Mouse (Mus musculus) midbrain, embryonic 11.5 days (tissue): ENCODE measurements around the gene Exoc6b. TPM values are rescaled to one million over a fixed set of nuclear protein-coding genes. Genes with fewer than 3 reads are reported as not detected.

Experiments
- ATAC-seq: fragments of 200-750 bp; cut with Nextera tagmentation; 2 replicates; pipeline ENCODE4 v1.8.0; 2017; ENCODE audit warnings: moderate TSS enrichment, moderate library complexity; ENCODE audit not compliant: low FRiP score
- DNase-seq: peaks from one replicate; pipeline ENCODE4 v3.0.0; 2015; ENCODE audit warnings: low spot score; ENCODE audit errors: missing footprints
- H3K27ac ChIP-seq: fragments of 300-500 bp; sonication (generic); 2 replicates; pipeline ENCODE4 v1.5.1; 2014; ENCODE audit warnings: low read depth, low read length
- H3K27me3 ChIP-seq: fragments of 300-500 bp; sonication (generic); 2 replicates; pipeline ENCODE4 v1.6.1; 2014; ENCODE audit warnings: mild to moderate bottlenecking, low read length, moderate library complexity, mixed read lengths; ENCODE audit not compliant: control insufficient read depth, insufficient read depth
- H3K36me3 ChIP-seq: fragments of 300-500 bp; sonication (generic); 2 replicates; pipeline ENCODE4 v1.6.1; 2014; ENCODE audit warnings: mild to moderate bottlenecking, low read length, moderate library complexity, mixed read lengths; ENCODE audit not compliant: control insufficient read depth, insufficient read depth
- H3K4me1 ChIP-seq: fragments of 300-500 bp; sonication (generic); 2 replicates; pipeline ENCODE4 v1.6.1; 2014; ENCODE audit warnings: low read length; ENCODE audit not compliant: control insufficient read depth, insufficient read depth
- H3K4me2 ChIP-seq: fragments of 300-500 bp; sonication (generic); 2 replicates; pipeline ENCODE4 v1.6.1; 2014; ENCODE audit warnings: mild to moderate bottlenecking, moderate library complexity
- H3K4me3 ChIP-seq: fragments of 300-500 bp; sonication (generic); 2 replicates; pipeline ENCODE4 v1.5.1; 2014; ENCODE audit warnings: low read depth, low read length
- H3K9ac ChIP-seq: fragments of 300-500 bp; sonication (generic); 2 replicates; pipeline ENCODE4 v1.6.1; 2014; ENCODE audit warnings: low read length
- H3K9me3 ChIP-seq: fragments of 300-500 bp; sonication (generic); 2 replicates; pipeline ENCODE4 v1.6.1; 2016; ENCODE audit warnings: low read length; ENCODE audit not compliant: control insufficient read depth
- WGBS: fragments of 180-500 bp; shearing (Covaris S2); extraction: QIAGEN DNeasy Blood & Tissue Kit; methylation state at CpG from one replicate; pipeline ENCODE4 v1.1.7; 2014; 5-methylcytosine and 5-hydroxymethylcytosine counted together
- polyA plus RNA-seq: library from polyadenylated mRNA; unstranded; fragments of >200 nt; fragmentation: Nextera tagmentation; extraction: Ambion mirVana; gene quantifications from 2 replicates; pipeline ENCODE4 v1.2.1, GENCODE M21; 2014

Exoc6b gene
- polyA plus RNA-seq, 1 experiment from 2014 or later = 32.0 TPM

DNA sequence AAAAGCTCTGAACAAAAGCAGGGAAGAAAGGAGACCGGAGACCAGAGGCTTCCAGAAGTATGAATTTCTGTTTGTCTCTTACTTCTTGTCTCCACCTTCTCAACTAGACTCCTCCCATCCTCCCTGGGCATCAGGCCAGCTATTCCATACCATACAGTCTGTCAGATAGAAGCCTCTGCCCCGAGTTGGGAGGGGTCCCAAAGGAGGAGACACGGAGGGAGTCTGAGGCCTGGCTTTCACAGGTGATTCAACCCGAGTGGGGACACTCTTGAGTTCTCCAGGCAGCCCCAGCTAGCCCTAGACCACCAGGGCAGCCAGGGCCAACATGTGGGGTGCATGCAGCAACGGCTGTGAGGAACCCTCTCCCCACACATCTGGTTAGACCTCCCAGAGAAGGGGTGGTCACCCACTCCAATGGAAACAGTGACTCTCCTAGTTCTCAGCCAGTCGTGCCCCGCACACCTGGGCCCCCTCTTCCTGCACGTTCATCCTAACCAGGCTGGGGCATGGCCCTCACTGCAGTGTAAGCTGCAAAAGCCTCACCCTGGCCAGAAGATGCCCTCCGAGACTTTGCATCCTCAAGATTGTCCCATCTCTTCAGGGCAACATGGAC is 487.4 kb downstream of the Exoc6b start:
- peak; percentile 74 for DNase-seq
- Histone ChIP-seq H3K4me2 (no peak overlapping the region), H3K4me3 (no peak overlapping the region), H3K4me1 (peaks cover 29% of the 10 kb centered on the region), H3K9ac (no peak overlapping the region), H3K36me3 (no peaks in the 10 kb centered on the region), H3K9me3 (no peaks in the 10 kb centered on the region), H3K27me3 (peaks cover 83% of the 10 kb centered on the region), H3K27ac (no peak overlapping the region)
- ATAC-seq = no peak
- 54% methylated on average over 9 of the region's 9 CpGs for WGBS

DNA sequence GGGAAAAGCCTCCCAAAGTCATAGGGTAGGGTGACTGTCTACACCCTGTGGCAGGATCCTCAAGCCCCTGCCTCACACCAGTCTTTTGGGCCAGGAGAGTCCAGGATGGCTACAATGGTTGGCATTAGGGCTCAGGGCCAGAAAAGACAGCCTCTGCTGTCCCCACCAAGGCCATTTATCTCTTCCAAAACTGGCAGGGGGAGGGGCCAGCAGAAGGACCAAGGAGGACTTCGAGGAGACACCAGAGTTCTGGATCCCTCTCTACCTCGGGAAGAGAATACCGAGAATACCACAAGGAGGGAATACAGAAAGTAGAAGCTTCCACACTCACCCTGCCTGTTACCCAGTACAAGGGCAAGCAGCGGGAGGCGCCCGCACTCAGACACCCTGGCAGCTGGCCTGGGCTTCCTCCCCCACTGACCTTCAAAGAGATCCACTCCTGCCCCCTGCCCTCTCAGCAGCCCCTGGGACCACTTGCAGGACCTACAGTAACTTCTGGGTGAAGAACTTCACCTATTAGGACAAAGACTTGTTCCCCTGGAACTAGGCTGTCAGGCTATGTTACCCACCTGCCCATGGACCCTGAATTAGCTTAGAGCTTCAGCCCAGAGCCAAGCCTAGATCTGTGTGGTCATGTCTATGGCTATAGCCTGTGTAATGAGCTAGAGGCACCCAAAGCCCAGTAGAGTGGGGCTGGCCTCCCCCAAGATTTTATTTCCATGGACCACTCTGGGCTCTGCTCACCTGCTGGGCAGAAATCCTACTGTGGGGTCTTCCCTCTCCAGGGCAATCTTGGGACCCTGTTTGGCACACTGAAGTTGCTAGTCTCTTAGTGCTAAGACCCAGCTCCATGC is 488.1 kb downstream of the Exoc6b start:
- no peaks in the 10 kb centered on the region for H3K9me3 ChIP-seq
- WGBS = 40% methylated on average over 6 of the region's 6 CpGs
- H3K4me1 ChIP-seq = peaks cover 29% of the 10 kb centered on the region
- no peaks in the 10 kb centered on the region for H3K36me3 ChIP-seq
- peaks cover 75% of the 10 kb centered on the region for H3K27me3 ChIP-seq
- DNase-seq (peak; percentile 77), ATAC-seq (no peak)
- H3K4me2 ChIP-seq = no peak overlapping the region
- H3K9ac ChIP-seq = no peak overlapping the region
- H3K4me3 ChIP-seq = no peak overlapping the region
- H3K27ac ChIP-seq = no peak overlapping the region

DNA sequence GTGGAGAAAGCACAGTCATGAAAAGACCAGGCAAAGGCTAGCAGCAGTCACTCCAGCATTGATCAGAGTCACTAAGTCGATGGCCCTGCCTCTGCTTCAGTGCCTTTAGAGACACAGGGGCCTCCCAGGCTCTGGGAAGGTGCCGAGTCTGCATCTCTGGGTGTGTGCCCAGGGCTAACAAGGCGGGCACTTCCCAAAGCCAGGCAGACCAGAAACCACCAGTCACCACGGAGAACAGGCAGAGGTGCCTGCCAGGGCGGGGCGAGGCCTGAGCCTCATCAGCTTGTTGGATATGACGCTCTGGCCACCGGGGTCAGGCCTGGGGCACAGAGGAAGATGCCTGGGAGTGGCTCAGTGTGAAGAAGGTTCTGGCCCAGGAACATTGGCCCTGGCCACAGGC is 489.8 kb downstream of the Exoc6b start:
- Histone ChIP-seq H3K9ac (no peak overlapping the region), H3K9me3 (no peaks in the 10 kb centered on the region), H3K27me3 (peaks cover 67% of the 10 kb centered on the region), H3K27ac (no peak overlapping the region), H3K36me3 (no peaks in the 10 kb centered on the region), H3K4me2 (no peak overlapping the region), H3K4me1 (peaks cover 18% of the 10 kb centered on the region), H3K4me3 (no peak overlapping the region)
- DNase-seq (no peak), ATAC-seq (no peak)
- 64% methylated on average over 8 of the region's 8 CpGs for WGBS

DNA sequence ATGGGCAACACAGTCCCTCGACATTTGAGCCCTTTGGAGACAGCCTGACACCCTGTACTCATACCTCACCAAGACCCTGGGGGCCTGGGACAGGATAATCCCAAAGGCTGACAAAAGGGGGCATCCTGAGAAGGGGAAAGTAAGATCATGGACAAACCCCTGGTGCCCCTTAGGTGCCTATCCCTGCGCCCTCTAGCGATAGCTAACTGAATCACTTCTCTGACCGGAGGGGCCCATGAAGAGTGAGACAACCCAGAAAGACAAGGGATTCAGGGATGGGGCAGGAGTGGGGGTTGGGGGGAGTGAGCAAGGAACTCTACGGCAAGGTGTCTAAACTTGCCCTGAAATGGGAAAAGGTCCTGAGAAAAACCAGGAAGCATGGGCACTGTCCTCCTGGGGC is 490.4 kb downstream of the Exoc6b start:
- Histone ChIP-seq H3K9me3 (no peaks in the 10 kb centered on the region), H3K4me3 (no peak overlapping the region), H3K27ac (no peak overlapping the region), H3K36me3 (no peaks in the 10 kb centered on the region), H3K9ac (no peak overlapping the region), H3K27me3 (peaks cover 61% of the 10 kb centered on the region), H3K4me2 (no peak overlapping the region), H3K4me1 (peaks cover 13% of the 10 kb centered on the region)
- 10% methylated on average over 5 of the region's 5 CpGs for WGBS
- peak; percentile 92 for DNase-seq
- ATAC-seq = no peak

DNA sequence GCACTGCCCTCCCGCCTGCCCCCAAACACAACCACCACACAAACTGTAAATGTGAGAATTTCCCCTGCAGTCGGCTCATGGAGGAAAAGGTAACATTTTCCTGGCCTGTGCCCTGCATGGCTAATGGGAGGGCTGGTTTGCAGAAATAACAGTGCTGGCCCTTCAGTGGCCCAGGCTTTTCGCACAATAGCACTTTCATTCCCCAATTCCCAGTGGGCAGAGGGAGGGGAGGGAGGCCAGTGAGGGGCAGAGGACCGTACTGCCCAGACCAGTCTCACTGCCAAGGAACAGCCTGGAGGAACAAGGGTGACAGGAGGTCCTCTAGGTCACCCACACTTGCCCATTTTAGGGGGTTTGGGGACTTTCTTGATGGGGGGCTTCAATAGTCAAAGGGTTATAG is 491.4 kb downstream of the Exoc6b start:
- 63% methylated on average over 4 of the region's 4 CpGs for WGBS
- Histone ChIP-seq H3K9me3 (no peaks in the 10 kb centered on the region), H3K4me3 (no peak overlapping the region), H3K27me3 (peaks cover 51% of the 10 kb centered on the region), H3K4me1 (peaks cover 5% of the 10 kb centered on the region), H3K27ac (no peak overlapping the region), H3K4me2 (no peak overlapping the region), H3K9ac (no peak overlapping the region), H3K36me3 (no peaks in the 10 kb centered on the region)
- DNase-seq (peak; percentile 31), ATAC-seq (no peak)

DNA sequence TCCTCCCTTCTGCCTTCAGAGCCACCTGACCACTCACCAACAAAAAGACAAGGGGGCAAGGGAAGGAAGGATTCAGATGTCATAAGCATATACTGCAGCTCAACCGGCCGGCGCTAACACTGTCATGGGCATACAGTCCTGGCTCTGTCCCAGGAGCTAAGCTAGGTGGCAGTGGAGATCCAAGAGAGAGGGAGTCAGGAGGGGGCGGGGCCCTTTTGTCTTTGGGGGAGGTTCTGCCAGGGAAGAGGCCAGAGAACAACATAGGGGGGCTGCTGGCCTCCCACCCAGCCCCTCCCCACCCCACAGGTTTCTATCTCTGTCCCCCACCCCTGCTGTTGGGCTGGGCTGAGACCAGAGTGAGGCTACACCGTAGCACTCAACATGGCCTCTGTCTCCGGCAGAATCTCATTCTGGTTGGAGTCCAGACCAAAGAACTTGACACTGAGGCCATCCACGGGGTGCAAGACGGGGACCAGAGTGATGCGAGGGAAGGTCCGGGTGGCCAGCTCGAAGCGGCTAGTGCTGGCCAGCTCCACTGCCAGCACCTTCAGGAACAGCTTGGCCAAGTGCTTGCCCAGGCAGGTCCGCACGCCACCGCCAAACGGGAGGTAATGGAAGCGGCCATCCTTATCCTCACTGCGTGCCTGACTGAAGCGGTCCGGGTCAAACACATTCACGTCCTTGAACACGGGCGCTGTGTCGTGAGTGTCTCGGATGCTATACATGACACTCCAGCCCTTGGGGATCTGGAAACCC is 495.2 kb downstream of the Exoc6b start:
- ATAC-seq = peak; percentile 75
- Histone ChIP-seq H3K4me1 (peaks cover 12% of the 10 kb centered on the region), H3K36me3 (no peaks in the 10 kb centered on the region), H3K27me3 (peaks cover 14% of the 10 kb centered on the region), H3K27ac (no peak overlapping the region), H3K9ac (peak overlapping the region; percentile 14; the same call in 1 of the 2 replicates), H3K4me2 (peak overlapping the region; percentile 38), H3K9me3 (no peaks in the 10 kb centered on the region), H3K4me3 (peak overlapping the region; percentile 6)
- WGBS = 36% methylated on average over 25 of the region's 25 CpGs
- peak; percentile 87 for DNase-seq

DNA sequence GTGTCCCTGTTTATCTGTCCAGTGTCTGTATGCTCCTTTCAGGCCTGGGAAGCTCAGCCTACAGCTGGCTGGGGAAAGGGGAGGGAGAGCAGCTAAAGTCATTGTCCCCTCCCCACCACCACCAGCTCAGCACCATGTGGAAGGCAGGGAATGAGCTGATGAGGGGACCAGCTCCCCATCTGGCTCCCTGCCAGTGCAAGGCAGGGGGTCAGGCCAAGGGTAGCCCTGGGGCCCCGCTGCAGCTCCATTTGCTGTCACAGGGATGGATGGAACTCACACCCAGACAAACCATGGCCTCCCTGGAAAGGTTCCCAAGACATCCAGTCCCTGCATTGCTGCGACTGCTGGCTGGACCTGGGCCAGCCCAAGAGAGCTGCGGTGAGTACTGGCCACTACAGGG is 499.3 kb downstream of the Exoc6b start:
- no peaks in the 10 kb centered on the region for H3K36me3 ChIP-seq
- H3K27me3 ChIP-seq = peaks cover 3% of the 10 kb centered on the region; the same call in 1 of the 2 replicates
- WGBS = 55% methylated on average over 3 of the region's 3 CpGs
- H3K9me3 ChIP-seq = no peaks in the 10 kb centered on the region
- H3K9ac ChIP-seq = peak overlapping the region; percentile 22; the same call in 1 of the 2 replicates
- peaks cover 10% of the 10 kb centered on the region for H3K4me1 ChIP-seq
- no peak for DNase-seq
- no peak overlapping the region for H3K4me2 ChIP-seq
- no peak overlapping the region for H3K4me3 ChIP-seq
- no peak for ATAC-seq
- no peak overlapping the region for H3K27ac ChIP-seq

DNA sequence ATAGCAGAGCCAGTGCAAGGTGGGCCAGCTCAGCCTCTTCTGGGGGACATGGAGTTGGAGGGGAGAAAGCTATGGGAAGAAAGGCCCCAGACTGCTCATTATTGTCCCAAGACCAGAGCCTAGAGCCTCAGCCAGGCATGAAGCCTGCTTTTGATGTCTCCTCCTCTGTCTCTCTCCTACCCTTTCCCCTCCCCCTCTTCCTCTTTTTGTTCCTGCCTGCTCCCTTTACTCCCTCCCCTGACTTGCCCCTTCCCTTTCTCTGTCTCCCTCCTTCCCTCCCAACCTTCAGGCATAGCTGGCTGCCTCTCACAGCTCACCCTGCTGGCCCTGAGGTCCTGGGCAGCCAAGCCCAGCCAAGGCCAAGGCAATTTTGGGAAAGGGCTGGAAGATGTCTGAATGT is 499.7 kb downstream of the Exoc6b start:
- peak overlapping the region; percentile 22; the same call in 1 of the 2 replicates for H3K9ac ChIP-seq
- H3K9me3 ChIP-seq = no peaks in the 10 kb centered on the region
- no peaks in the 10 kb centered on the region for H3K36me3 ChIP-seq
- no peak for ATAC-seq
- no peak overlapping the region for H3K4me3 ChIP-seq
- peaks cover 10% of the 10 kb centered on the region for H3K4me1 ChIP-seq
- no peak for DNase-seq
- no peak overlapping the region for H3K27ac ChIP-seq
- H3K27me3 ChIP-seq = no peaks in the 10 kb centered on the region; the same call in 1 of the 2 replicates
- H3K4me2 ChIP-seq = no peak overlapping the region

DNA sequence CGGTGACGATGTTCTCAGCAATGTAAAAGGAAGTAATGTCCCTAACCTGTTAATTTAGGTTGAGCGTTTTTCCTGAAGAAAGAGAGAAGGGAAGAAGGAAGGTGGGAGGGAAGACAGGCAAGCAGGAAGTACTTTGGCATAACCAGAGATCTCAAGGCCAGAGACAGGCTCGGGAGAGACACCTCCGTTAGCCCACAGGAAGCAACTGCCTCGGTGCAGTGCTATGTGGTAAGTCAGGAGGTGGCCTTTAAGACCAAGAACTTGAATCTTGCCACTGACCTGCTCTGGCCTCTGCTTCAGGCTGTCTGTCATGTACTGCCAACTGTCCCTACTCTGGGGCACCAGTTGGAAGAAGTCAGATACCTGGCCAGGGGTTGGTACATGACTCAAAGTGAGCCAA is 500.4 kb downstream of the Exoc6b start:
- DNase-seq (no peak), ATAC-seq (no peak)
- Histone ChIP-seq H3K27me3 (no peaks in the 10 kb centered on the region), H3K36me3 (no peaks in the 10 kb centered on the region), H3K4me2 (no peak overlapping the region), H3K9me3 (no peaks in the 10 kb centered on the region), H3K4me3 (no peak overlapping the region), H3K4me1 (peaks cover 9% of the 10 kb centered on the region), H3K9ac (no peak overlapping the region), H3K27ac (no peak overlapping the region)
- WGBS = 80% methylated on average over 6 of the region's 6 CpGs
